Mouse (Mus musculus) midbrain, embryonic 12.5 days (tissue): ENCODE data around the gene Cmklr1. TPM values are rescaled to one million over a fixed set of nuclear protein-coding genes. Genes with fewer than 3 reads are reported as not detected.

Source experiments
- ATAC-seq: fragments of 200-750 bp; cut with Nextera tagmentation; 2 replicates; pipeline ENCODE4 v1.8.0; 2017; ENCODE audit warnings: low read depth, moderate TSS enrichment, moderate library complexity; ENCODE audit not compliant: low FRiP score
- H3K27ac ChIP-seq: fragments of 300-500 bp; sonication (generic); replicated peaks from 2 replicates; pipeline ENCODE4 v1.5.1; 2016; ENCODE audit warnings: mild to moderate bottlenecking
- H3K27me3 ChIP-seq: fragments of 300-500 bp; sonication (generic); 2 replicates; pipeline ENCODE4 v1.6.1; 2016; ENCODE audit warnings: mild to moderate bottlenecking
- H3K36me3 ChIP-seq: fragments of 300-500 bp; sonication (generic); 2 replicates; pipeline ENCODE4 v1.6.1; 2016
- H3K4me1 ChIP-seq: fragments of 300-500 bp; sonication (generic); 2 replicates; pipeline ENCODE4 v1.6.1; 2016
- H3K4me2 ChIP-seq: fragments of 300-500 bp; sonication (generic); replicated peaks from 2 replicates; pipeline ENCODE4 v1.6.1; 2016; ENCODE audit warnings: mild to moderate bottlenecking, moderate library complexity
- H3K4me3 ChIP-seq: fragments of 300-500 bp; sonication (generic); 2 replicates; pipeline ENCODE4 v1.5.1; 2016; ENCODE audit warnings: mild to moderate bottlenecking
- H3K9ac ChIP-seq: fragments of 300-500 bp; sonication (generic); replicated peaks from 2 replicates; pipeline ENCODE4 v1.6.1; 2016; ENCODE audit warnings: mild to moderate bottlenecking, moderate library complexity
- H3K9me3 ChIP-seq: fragments of 300-500 bp; sonication (generic); 2 replicates; pipeline ENCODE4 v1.6.1; 2016; ENCODE audit warnings: mild to moderate bottlenecking
- WGBS: fragments of 180-500 bp; shearing (Covaris S2); methylation state at CpG from one replicate; pipeline ENCODE4 v1.1.7; 2016; 5-methylcytosine and 5-hydroxymethylcytosine counted together
- polyA plus RNA-seq: library from polyadenylated mRNA; unstranded; fragments of >200 nt; fragmentation: Nextera tagmentation; extraction: Ambion mirVana; gene quantifications from 2 replicates; pipeline ENCODE4 v1.2.1, GENCODE M21; 2016

Gene Cmklr1
- polyA plus RNA-seq, 1 experiment from 2014 or later = 2.3 TPM

GRCm38 (mm10) chr5:113580801-113581200, 69.4 kb downstream of the Cmklr1 start:
- WGBS = 55% methylated on average over 9 of the region's 9 CpGs
- ATAC-seq = no peak

GRCm38 (mm10) chr5:113580248-113580647, 70.0 kb downstream of the Cmklr1 start:
- no peak for ATAC-seq
- Histone ChIP-seq H3K36me3 (no peaks in the 10 kb centered on the region), H3K27me3 (no peaks in the 10 kb centered on the region), H3K4me1 (peaks cover 11% of the 10 kb centered on the region), H3K4me3 (no peak overlapping the region), H3K9me3 (no peaks in the 10 kb centered on the region), H3K4me2 (no peak overlapping the region), H3K9ac (no peak overlapping the region), H3K27ac (no peak overlapping the region)
- WGBS = 54% methylated on average over 8 of the region's 8 CpGs

More at GRCm38 (mm10) chr5:113580801-113581200, 69.4 kb downstream of the Cmklr1 start:
- no peak overlapping the region for H3K9ac ChIP-seq
- no peak overlapping the region for H3K4me3 ChIP-seq
- no peaks in the 10 kb centered on the region for H3K9me3 ChIP-seq
- H3K4me2 ChIP-seq = no peak overlapping the region
- H3K27me3 ChIP-seq = no peaks in the 10 kb centered on the region
- no peaks in the 10 kb centered on the region for H3K36me3 ChIP-seq
- H3K4me1 ChIP-seq = peaks cover 11% of the 10 kb centered on the region
- H3K27ac ChIP-seq = no peak overlapping the region

- Histone ChIP-seq H3K27ac (no peak overlapping the region), H3K4me1 (peaks cover 7% of the 10 kb centered on the region; the same call in 1 of the 2 replicates), H3K4me3 (no peak overlapping the region), H3K27me3 (no peaks in the 10 kb centered on the region), H3K36me3 (no peaks in the 10 kb centered on the region), H3K9me3 (no peaks in the 10 kb centered on the region), H3K9ac (no peak overlapping the region), H3K4me2 (no peak overlapping the region)
- WGBS = 90% methylated on average over 4 of the region's 4 CpGs
- ATAC-seq = no peak
These were observed 71.1 kb downstream of the Cmklr1 start for GRCm38 (mm10) chr5:113579128-113579527.

- no peak overlapping the region for H3K9ac ChIP-seq
- no peaks in the 10 kb centered on the region for H3K27me3 ChIP-seq
- H3K27ac ChIP-seq = no peak overlapping the region
- H3K9me3 ChIP-seq = no peaks in the 10 kb centered on the region
- H3K36me3 ChIP-seq = no peaks in the 10 kb centered on the region
- 84% methylated on average over 6 of the region's 6 CpGs for WGBS
- no peak overlapping the region for H3K4me3 ChIP-seq
- no peak for ATAC-seq
- H3K4me1 ChIP-seq = peaks cover 7% of the 10 kb centered on the region; the same call in 1 of the 2 replicates
- H3K4me2 ChIP-seq = no peak overlapping the region
These were observed 71.8 kb downstream of the Cmklr1 start for GRCm38 (mm10) chr5:113578428-113578827.

GRCm38 (mm10) chr5:113577555-113577954, 72.7 kb downstream of the Cmklr1 start:
- H3K36me3 ChIP-seq = no peaks in the 10 kb centered on the region
- no peaks in the 10 kb centered on the region for H3K27me3 ChIP-seq
- no peak for ATAC-seq
- H3K4me1 ChIP-seq = peaks cover 7% of the 10 kb centered on the region; the same call in 1 of the 2 replicates
- no peak overlapping the region for H3K4me3 ChIP-seq
- no peak overlapping the region for H3K9ac ChIP-seq
- H3K9me3 ChIP-seq = no peaks in the 10 kb centered on the region
- no peak overlapping the region for H3K27ac ChIP-seq
- no peak overlapping the region for H3K4me2 ChIP-seq
- 79% methylated on average over 7 of the region's 7 CpGs for WGBS

GRCm38 (mm10) chr5:113570056-113570717, 80.0 kb downstream of the Cmklr1 start:
- H3K4me3 ChIP-seq = no peak overlapping the region
- 61% methylated on average over 7 of the region's 7 CpGs for WGBS
- ATAC-seq = no peak
- H3K9me3 ChIP-seq = no peaks in the 10 kb centered on the region
- no peaks in the 10 kb centered on the region for H3K4me1 ChIP-seq
- H3K36me3 ChIP-seq = no peaks in the 10 kb centered on the region
- no peak overlapping the region for H3K9ac ChIP-seq
- H3K27me3 ChIP-seq = no peaks in the 10 kb centered on the region
- H3K27ac ChIP-seq = no peak overlapping the region
- H3K4me2 ChIP-seq = no peak overlapping the region

GRCm38 (mm10) chr5:113565858-113566257, 84.4 kb downstream of the Cmklr1 start:
- Histone ChIP-seq H3K36me3 (no peaks in the 10 kb centered on the region), H3K27ac (no peak overlapping the region), H3K4me1 (no peaks in the 10 kb centered on the region), H3K4me2 (no peak overlapping the region), H3K9ac (no peak overlapping the region), H3K27me3 (no peaks in the 10 kb centered on the region), H3K9me3 (no peaks in the 10 kb centered on the region), H3K4me3 (no peak overlapping the region)
- ATAC-seq = no peak
- 77% methylated on average over 12 of the region's 12 CpGs for WGBS

GRCm38 (mm10) chr5:113565101-113565854, 84.9 kb downstream of the Cmklr1 start:
- Histone ChIP-seq H3K27me3 (no peaks in the 10 kb centered on the region), H3K4me3 (no peak overlapping the region), H3K4me2 (no peak overlapping the region), H3K4me1 (no peaks in the 10 kb centered on the region), H3K9me3 (no peaks in the 10 kb centered on the region), H3K36me3 (no peaks in the 10 kb centered on the region), H3K9ac (no peak overlapping the region), H3K27ac (no peak overlapping the region)
- no peak for ATAC-seq
- 82% methylated on average over 10 of the region's 10 CpGs for WGBS

GRCm38 (mm10) chr5:113564463-113564862, 85.8 kb downstream of the Cmklr1 start:
- Histone ChIP-seq H3K36me3 (no peaks in the 10 kb centered on the region), H3K9me3 (no peaks in the 10 kb centered on the region), H3K4me2 (no peak overlapping the region), H3K4me3 (no peak overlapping the region), H3K27ac (no peak overlapping the region), H3K9ac (no peak overlapping the region), H3K4me1 (no peaks in the 10 kb centered on the region), H3K27me3 (no peaks in the 10 kb centered on the region)
- ATAC-seq = no peak
- WGBS = 28% methylated on average over 4 of the region's 4 CpGs

Other genes with a start within 250 kb of the Cmklr1 start
- gene Wscd2, start 160.1 kb downstream of the Cmklr1 start, polyA plus RNA-seq = 14.2 and 16.0 TPM in 2 replicates
- gene 1700069L16Rik, start 74.3 kb upstream of the Cmklr1 start, polyA plus RNA-seq = not detected in 2 replicates
- 6.5 and 6.9 TPM in 2 replicates for gene Ficd, start 85.4 kb upstream of the Cmklr1 start, polyA plus RNA-seq
- gene Sart3, start 122.1 kb upstream of the Cmklr1 start, polyA plus RNA-seq = 80.7 and 81.6 TPM in 2 replicates
- gene Iscu, start 122.3 kb upstream of the Cmklr1 start, polyA plus RNA-seq = 113 and 117 TPM in 2 replicates
- gene Tmem119, start 150.1 kb upstream of the Cmklr1 start, polyA plus RNA-seq = 19.1 and 26.4 TPM in 2 replicates
- gene Selplg, start 182.2 kb upstream of the Cmklr1 start, polyA plus RNA-seq = 1.1 and 1.4 TPM in 2 replicates